Mouse (Mus musculus): ENCODE results near the gene Ube2r2.

Gene Ube2r2

DNA sequence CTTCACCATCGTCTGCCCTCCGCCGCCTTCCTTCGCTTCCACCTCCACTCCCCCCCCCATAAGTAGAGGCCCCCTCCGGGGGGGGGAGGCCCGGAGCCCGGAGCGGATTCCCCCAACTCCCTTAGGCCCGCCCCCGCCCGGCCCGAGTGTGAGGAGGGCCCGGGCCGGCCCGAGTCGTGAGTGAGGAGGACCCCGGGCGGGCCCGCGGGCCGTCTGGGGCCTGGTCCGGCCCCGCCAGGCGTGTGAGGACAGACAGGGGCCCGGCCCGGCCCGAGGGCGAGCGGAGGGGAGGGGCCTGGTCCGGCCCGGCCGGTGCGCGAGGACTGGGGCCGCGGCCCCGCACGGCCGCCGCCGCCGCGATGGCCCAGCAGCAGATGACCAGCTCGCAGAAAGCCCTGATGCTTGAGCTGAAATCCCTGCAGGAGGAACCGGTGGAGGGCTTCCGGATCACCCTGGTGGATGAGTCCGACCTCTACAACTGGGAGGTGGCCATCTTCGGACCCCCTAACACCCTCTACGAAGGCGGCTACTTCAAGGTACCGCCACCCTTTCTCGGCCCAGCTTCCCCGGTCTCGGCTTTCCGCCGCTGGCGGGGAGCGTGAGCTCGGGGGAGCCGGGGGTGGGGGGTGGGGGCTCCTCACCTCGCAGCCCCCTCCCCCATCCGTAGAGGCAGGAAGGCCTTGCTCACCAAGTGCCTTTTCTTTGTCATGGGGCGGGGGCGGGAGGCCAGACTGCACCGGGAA, at the start of gene Ube2r2:
Gene Ube2r2, plus strand, starts transcription at position 33 of the 743 bp plus-strand sequence.
- DNase-seq, result peak; percentile 70

DNA sequence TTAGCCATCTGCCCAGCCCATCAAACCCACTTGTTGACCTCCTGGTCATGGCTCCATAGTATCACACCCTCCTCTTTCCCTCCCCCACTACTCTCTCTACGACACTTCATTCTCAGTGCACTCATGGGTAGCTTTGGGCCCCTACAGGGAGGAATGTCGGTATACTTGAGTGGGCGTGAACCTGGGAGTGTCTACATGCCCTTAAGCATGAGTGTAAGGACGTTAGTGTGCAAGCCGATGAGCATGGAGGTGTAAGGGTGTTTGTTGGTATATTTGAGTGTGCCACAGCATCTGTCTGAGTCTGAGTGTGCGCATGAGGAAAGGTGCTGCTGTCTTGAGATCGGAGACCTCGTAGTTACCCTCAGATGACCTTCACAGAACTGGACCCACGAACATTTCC, 48.6 kb upstream of the Ube2r2 start:
- DNase-seq, result no peak

DNA sequence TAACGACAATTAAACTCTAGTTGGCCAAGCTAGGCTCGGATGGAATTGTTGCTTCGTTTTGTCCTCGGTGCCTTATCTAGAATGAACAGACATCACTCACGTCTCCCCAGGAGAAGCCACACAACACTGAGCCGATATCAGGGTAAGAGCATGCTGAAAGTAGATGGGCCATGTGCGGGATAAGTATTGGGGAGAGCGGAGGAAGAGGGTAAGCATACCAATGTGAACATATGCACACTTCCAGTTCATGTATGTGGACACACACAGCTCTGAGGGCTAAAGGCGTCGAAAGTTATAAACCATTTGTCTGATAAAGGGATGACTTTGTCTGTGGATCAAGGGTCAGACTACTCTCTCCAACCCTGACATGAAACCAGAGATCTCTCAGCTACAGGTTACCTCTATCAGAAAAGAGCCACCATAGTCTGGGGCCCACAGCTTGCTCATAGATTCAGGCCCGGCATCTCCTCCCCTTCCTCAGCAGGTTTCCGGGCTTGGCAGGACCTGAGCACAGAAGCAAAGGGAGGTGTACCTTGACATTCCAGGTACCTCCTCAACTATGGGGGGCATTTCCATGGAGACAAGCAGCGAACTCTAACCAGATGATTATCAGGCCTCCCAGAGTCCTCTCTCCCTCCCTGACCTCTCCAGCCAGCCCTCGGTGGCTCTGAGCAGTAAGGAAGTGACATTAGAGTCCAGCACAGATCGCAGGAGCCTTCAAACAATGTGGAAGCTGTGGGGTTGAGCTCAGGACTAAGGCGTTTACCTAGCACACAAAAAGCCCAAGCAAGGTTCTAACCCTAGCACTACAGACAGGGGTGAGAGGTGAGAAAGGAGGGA, 47.9 kb upstream of the Ube2r2 start:
- DNase-seq, result no peak

DNA sequence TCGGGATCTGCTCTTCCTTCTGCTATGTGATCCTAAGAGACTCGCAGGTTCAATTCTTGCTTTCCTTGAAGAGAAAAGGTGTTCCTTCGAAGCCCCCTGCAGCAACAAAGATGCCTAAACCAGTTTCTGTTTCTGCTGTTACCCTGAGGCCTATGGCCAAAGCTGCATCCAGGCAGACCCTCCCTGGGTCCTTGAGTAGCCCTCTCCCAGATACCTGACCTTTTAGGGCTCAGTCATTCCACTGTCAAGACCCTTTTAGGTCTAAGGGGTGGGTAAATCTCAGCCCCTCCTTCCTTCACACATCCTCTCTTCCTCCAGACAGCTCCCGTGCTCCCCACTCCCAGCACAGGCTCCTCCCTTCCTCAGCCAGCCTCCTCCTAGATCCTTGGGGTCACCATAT, 46.4 kb upstream of the Ube2r2 start:
- DNase-seq, result no peak

DNA sequence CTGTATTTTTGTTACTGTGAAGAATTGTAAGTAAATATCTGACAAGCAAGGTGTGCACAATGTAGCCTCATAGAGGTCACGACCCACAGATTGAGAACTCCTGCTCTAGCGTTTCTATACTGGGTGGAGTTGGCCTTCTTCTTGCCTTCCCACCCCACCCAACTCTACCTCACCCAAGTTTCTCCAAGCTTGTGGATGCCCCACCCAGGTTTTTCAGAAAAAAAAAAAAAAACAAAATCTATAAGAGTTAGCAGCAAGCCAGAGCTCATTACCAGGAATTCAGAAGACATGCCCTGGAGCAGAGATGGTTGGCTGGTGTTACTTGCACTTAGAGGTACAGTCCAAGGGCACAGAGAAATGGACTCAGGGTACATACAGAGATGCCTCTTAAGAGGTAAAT, 45.8 kb upstream of the Ube2r2 start:
- DNase-seq, result no peak

DNA sequence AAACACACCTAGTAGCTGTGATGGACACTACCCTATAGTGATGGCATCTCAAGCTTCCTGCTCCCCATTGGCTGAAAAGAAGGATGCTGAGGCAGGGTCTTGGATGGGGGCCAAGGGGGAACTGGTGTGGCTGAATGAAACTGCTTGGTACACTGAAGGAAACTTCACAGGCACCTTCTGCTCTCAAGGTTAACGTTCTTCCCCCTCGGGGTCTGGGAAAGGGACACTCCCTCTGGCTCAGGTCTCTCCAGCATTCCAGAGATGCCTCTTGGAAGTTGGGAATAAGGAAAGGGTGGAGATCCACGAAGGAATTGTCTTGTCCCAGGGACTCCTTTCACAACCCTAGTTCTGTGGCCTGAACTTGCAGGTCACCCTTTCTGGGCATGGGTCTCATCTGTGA, 44.2 kb upstream of the Ube2r2 start:
- DNase-seq, result no peak

DNA sequence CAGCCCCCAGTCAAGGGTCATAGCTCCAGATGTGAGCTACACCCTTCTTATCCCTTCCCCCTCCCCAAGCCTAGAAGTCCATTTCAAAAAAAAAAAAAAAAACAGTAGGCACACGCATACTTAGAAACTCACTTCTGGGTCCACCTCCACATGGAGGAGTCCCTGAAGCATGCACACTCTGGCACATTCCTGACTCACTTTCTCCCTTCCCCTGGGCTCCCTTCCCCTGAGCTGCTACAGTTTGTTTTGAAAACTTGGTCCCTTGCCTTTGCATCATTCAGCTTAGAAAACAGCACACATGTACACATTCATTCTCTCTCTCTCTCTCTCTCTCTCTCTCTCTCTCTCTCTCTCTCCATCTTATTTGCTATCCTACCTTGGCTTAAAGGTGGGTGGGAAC, 42.6 kb upstream of the Ube2r2 start:
- DNase-seq, result no peak

DNA sequence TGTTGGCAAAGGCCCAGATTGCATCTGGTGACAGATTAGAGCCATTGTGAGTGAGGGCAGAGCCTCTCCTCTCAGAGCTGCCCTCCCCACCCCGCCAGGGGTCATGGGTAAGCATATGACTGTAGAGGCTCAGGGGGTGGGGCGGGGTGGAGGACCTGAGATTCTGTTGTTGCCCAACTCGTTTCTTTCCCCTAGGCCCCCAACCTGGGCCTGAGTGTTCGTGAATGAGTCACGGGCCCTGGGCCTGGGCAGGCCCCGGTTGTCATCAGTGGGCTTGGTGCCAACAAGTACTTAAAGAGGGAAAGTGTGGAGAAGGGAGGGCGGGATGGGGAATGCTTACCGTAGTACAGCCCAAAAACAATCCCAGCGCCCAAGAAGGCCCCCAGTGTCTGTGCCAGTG, 41.2 kb upstream of the Ube2r2 start:
- no peak for DNase-seq

DNA sequence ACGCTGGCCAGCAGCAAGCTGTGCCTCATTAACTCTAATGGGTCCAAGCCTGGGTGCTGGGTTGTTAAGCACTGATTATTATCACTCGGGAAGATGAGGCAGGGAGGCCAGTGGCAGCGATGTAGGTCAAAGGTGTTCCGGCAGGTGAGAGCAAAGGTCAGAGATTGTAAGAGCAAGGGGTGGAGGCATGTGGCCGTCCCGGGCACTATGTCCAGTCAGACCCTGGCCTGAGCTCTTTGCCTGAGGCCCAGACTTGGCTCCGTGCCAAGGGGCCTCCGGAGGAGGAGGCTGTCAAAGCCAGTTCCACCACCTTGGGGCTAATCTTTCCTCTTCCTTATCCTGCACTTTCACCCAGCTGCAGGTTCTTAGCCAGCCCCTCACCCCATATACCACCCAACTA, 39.4 kb upstream of the Ube2r2 start:
- no peak for DNase-seq

DNA sequence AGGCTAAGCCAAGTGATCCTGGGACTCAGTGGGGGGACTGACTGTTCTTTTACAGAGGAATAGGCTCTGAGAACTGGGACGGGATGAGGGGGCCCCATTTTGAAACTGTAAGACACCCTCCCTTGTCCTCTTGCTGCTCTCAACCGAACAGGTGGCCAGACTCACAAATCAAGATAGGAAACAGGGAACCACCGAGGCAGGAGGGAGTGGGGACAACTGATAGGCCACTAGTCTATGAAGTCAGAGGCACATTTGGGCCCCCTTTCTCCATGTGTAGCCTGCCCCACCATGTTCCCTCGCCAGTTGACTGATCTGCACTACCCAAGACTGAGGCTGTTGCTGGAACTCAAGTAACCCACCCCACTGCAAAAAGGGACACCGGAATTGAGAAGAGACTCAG, 38.7 kb upstream of the Ube2r2 start:
- no peak for DNase-seq

DNA sequence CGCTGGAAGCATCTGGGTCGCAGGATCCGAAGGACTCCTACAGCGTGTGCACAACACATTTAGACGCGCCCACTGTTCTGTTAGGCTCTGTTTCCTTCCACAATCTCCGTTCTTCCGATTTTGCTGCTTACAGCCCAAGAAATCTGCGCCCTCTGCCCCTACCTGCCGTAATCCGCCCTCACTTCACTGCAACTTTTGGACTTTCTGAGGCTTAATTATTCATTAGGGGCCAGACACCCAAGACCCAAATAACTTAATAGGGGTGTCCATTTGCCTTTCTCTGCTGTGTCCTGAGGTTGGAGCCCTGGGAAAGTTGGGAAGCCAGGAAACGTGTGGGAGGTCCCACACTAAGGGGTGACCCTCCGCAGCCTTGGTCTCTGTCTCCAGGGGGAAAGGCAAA, 38.2 kb upstream of the Ube2r2 start:
- no peak for DNase-seq

DNA sequence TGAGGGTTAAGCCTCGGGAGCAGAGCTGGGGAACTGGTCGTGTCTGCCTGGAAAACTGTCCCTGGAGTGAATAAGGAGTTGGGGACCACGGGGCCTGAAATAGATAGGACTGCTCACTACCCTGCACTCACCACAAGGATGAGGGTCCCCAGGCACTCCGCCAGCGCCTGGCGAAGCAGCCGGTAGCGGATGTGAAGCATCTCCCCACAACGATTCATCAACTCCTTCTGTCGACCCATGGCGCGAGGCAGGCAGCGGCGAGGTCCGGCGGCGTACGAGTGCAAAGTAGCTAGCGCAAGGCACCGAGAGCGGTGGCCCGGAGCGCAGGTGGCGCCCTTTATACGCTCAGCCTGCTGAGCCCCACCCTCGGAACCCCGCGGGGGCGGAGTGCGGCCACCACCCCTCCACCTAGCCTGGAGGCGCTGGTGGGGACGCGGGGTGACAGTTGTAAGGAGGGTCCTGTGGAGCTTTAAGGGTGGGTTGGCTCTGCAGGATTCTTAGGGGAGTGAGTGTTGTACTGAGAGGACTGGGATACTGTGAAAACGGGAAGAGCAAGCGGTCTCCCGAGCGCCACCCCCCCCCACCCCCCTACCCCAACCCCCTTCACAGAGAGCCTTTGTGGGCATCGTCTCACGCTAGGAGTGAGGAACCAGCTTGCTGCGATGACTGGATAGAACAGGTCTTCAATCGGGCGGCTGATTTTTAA, 37.5 kb upstream of the Ube2r2 start, which contains the start of gene Aqp3:
Gene Aqp3, minus strand, starts transcription at position 313 of the 706 bp plus-strand sequence.
- no peak for DNase-seq

DNA sequence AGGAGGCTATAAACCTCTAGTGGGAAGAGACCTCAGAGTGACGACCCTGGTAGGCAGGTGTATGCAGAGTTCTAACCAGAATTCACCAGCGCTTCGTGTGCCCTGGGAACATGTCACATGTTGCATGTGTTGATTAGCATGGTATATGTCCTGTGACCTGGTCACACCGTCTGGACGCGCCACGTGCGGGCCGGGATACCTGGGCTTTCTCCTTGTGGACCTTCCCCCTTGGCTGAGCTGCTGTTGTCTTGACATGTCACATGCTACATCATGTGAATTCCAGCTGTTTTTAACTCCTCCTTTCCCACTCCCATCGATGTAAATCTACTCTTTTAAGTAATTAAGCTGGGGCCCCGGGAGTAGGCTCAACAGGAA, 37.0 kb upstream of the Ube2r2 start:
- DNase-seq, result no peak

DNA sequence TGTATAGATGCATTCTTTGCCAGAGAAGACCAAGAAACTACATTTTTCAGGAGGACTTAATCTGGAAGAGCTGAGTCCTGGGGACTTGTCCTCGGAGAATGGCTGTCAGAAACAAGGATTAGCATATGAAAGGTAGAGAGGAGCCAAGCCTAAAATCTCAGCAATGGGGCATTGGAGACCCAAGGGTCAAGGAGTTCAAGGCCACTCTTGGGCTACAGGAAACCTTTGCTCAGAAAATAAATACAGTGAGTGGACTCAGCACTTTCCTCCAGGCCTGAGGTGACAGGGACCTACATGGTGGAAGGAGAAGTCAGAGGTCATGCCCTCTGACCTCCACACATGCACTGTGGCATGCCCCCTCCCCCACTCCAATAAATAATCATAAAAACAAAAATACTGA, 34.6 kb upstream of the Ube2r2 start:
- no peak for DNase-seq

DNA sequence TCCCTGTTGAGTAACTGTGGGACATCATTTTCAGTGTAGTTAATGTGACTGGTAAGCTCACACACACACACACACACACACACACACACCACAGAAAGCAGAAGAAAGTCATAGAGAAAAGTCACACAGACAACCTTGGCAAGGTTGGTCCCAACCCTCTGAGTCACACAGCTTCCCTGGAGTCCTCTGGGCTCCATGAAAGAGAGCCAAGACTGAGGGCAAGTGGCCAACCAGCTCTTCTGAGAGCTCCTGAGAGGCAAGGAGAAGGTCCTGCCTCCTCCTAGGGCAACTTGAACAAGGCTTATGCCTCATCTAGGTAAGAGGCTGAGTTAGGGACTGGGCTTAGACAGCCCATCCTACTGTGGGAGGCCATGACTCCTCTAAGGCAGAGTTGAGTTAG, 32.6 kb upstream of the Ube2r2 start:
- no peak for DNase-seq

DNA sequence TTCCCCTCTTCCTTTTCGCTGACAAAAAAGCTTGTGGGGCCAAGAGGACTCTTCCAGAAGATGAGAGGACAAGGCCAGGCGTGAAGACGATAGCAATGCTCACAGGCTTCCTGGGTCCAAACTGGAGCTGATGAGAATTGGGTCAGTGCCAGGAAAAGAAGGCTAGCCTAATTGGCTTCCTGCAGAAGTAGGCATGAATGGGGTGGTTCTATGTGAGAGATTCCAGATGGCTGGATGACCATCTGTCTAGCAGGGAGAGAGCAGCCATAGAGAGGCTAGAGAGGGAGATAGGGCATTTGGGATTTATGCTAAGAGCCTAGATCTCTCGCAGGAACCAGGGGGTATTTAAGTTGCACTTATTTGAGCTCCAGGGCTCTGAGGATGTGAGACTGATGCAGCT, 28.1 kb upstream of the Ube2r2 start:
- DNase-seq, result peak; percentile 58

DNA sequence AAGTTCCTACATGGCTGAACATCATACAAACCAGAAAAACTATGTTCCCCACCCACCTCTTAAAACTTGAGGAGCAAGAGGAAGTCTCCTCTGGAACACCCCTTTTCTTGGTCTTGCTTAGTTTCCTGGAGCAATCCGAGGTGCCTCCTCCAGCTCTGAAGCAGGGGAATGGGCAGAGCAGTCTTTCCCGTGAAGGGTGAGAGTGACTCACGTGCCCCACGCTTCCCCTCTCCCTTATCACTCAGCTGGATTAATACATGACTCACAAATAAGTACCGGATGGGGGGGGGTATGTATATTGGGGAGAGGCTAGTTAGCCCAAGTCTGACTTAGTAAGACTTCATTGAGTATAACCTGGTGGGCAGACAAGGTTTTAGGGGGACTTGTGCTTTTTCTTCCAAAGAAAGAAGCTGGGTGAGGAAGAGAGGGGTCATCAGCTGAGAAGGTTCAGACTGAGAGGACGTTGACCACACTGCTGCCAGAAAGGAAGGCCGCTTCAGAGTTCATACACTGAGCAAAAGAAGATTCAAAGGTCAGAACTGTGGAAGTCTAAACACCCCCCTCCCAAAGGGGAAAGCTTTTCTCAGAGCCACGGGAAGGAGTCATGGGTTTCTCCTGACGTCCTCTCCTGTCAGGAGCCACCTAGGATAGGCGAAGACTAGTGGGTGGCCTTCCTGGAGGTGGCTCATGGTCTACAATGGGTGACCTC, 26.7 kb upstream of the Ube2r2 start:
- DNase-seq, result no peak

DNA sequence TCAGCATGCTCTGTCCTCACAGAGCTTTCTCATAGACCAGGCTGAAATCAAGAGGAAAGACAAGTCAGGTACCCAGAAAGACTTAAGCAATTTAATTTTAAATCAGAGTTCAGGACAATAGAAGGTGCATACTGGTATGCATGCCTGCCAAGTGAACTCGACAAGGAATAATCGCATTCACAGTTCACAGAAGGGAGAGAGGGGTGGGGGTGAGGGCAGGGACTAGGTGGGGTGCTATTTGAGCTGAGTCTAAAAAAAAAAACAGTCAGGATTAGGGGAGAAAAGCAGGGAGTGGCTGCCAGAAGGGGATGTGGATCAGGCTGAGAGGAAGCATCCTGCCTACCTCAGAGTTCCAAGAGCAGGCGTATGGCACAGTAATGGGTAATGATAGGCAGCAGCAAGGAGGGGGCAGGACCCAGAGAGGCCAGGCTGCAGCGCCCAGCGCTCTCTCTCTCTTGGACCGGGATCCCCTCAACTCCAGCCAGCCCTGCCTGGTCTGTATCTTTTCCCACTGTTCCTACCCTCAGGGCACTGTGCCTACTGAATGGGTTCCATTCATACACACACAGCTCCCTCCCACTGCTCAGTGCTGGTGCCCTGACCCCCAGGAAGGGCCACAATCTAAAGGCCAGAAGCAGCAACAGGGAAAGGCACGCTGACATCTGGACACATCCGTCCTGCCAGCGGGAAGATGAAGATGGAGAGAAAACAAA, 21.0 kb upstream of the Ube2r2 start:
- DNase-seq, result no peak

DNA sequence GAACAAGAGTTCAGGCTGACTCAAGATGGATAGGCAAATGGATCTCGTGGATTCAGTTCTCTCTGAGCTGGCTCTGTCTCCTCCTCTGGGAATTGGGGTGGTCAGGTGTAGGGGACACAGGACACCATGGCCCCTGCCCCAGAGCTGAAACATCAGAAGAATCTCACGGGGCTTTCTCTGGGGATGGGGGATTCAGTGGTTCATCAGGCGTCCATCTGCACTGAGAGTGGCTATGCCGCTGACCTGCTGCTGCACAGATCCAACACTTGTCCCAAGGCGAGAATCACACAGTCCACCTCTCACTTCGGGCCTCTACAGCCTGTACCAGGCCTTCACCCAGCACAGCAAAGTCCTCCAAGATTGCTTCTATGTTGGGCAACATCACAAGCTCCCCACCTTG, 20.5 kb upstream of the Ube2r2 start:
- DNase-seq, result no peak

DNA sequence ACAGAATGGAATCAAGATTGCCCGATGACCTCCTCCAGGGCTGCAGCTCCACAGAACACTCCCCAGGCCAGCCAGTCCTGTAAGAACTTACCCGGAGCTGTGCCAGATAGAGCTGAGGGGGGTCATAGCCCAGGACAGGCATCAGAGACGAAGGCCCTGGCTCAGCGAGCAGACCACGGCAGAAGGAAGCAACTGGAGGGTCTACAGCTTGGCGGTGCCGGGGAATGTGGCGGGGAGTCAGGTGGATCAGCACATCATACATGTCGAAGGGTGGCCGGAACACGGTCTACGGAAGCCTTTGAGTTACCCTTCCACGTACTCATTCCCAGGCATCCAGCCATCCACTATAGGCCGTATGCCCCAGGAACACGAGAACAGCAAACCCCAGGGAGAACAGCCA, 19.8 kb upstream of the Ube2r2 start:
- DNase-seq, result no peak

DNA sequence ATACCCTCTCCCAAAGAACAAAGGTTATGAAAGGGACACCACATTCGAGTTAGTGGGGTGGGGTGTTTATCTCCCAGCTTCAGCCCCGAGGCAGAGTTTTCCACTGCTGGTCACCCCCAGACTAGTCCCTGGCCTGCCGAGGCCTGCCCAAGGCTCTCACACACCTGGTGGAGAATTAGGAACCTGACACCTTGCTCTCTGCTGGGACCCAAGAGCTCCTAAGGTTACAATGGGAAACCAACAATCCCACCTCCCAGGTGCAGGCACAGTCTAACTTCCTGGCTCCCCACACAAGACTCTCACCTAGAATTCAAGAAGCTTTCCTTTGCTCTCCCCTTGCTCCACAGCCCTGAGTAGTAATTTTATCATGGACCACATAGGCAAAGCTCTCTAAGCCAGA, 18.7 kb upstream of the Ube2r2 start:
- DNase-seq, result no peak

DNA sequence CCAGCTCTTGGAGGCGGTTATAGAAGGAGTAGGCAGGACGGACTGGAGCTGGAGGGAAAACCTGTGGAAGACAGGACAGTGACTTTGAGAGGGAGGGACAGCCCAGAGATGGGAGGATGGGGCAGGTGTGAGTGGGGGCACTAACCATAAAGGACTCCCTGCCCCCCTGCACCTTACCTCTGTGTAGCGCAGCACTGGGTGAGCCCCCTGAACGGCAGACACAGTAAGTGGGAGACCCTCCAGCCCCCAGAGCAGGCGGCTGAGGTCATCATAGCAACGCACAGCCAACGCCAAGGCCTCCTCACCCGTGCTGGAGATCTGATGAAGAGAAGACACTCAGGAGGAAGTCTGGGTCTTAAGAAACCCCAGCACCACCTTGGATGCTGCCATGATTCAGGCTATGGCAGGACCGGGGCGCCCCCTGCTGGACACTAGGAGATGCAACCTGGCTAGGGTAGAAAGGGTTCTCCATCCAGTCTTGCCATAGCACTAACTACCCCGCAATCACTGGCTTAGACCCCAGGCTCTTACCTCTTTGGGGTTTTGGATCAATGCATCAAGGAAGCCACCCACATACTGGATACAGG, 16.7 kb upstream of the Ube2r2 start:
- peak; percentile 44 for DNase-seq

Measured in cerebellum, adult 9-10 months (tissue).